In genomic region chr2:158718816-158719549, GRCm38 (mm10) we compare ENCODE assay signal across 10 mouse cellular contexts. TPM values are rescaled to one million over a fixed set of nuclear protein-coding genes. Genes with fewer than 3 reads are reported as not detected.
DNase-seq lines count a peak whose midpoint lies in the region; ATAC-seq and TF ChIP-seq lines count a peak whose summit lies in the region.
"Had no signal": no experiment of that assay in that cellular context is flagged by ENCODE, and none has a peak within 500 bp of the region (broad histone marks: within the 10 kb centered on the region; RNA-seq: fewer than 3 reads in every experiment).

No protein-coding gene starts in this region.

- H3K27me3 ChIP-seq in thymus, adult 2 months (ENCODE audit: control insufficient read depth, insufficient read depth, low read length): no peaks in the 10 kb centered on the region
- H3K27me3 ChIP-seq in hindbrain, embryonic 13.5 days: no peaks in the 10 kb centered on the region
- H3K27me3 ChIP-seq: neural tube, embryonic 12.5 days had no signal

- H3K9me3 ChIP-seq in hindbrain, embryonic 13.5 days: no peaks in the 10 kb centered on the region
- H3K9me3 ChIP-seq: neural tube, embryonic 12.5 days had no signal

- H3K36me3 ChIP-seq in thymus, adult 2 months (ENCODE audit: control insufficient read depth, insufficient read depth, low read length): peaks cover 3% of the 10 kb centered on the region; the same call in 1 of the 2 replicates
- no peaks in the 10 kb centered on the region for H3K36me3 ChIP-seq in hindbrain, embryonic 13.5 days
- H3K36me3 ChIP-seq: neural tube, embryonic 12.5 days had no signal

- H3K9ac ChIP-seq in hindbrain, embryonic 13.5 days: no peak overlapping the region
- H3K9ac ChIP-seq: neural tube, embryonic 12.5 days had no signal

- peak; percentile 54; the same call in 1 of the 2 replicates for TF ChIP-seq POLR2A in thymus, adult 2 months (IDR thresholded peaks at IDR 0.05; ENCODE audit: control insufficient read depth, extremely low read depth, insufficient read depth, low read length, poor library complexity)

- WGBS in thymus, adult 2 months: 9% methylated on average over 12 of the region's 12 CpGs
- 89% methylated on average over 12 of the region's 12 CpGs for WGBS in hindbrain, embryonic 13.5 days

- peak; percentile 55 for DNase-seq in gastrocnemius, postnatal 25 days
- DNase-seq in gastrocnemius, adult 18-20 months (ENCODE audit: low spot score): no peak
- peak; percentile 97 for DNase-seq in induced T-regulatory cell, adult 2 months (ENCODE audit: low read depth)
- DNase-seq in thymus, adult 2 months: peak; percentile 93
- DNase-seq in adipocyte (ENCODE audit: low spot score): no peak
- no peak for DNase-seq in right cerebral cortex, adult 2 months (ENCODE audit: low spot score in 2 of 2)
- DNase-seq: cerebellum, adult 18-20 months had no signal

- peak overlapping the region; percentile 98 for H3K27ac ChIP-seq in thymus, adult 2 months (ENCODE audit: control insufficient read depth, insufficient read depth, low read length)
- H3K27ac ChIP-seq in hindbrain, embryonic 13.5 days: no peak overlapping the region
- H3K27ac ChIP-seq: neural tube, embryonic 12.5 days had no signal

- H3K4me2 ChIP-seq in hindbrain, embryonic 13.5 days: no peak overlapping the region
- H3K4me2 ChIP-seq: neural tube, embryonic 12.5 days had no signal

- no peak overlapping the region for H3K4me3 ChIP-seq in thymus, adult 2 months (ENCODE audit: control insufficient read depth, insufficient read depth, low read length)
- no peak overlapping the region for H3K4me3 ChIP-seq in hindbrain, embryonic 13.5 days
- H3K4me3 ChIP-seq: neural tube, embryonic 12.5 days had no signal

- no peak for TF ChIP-seq CTCF in thymus, adult 2 months (IDR thresholded peaks at IDR 0.05; ENCODE audit: borderline replicate concordance, control insufficient read depth, extremely low read depth, insufficient read depth, low read length, poor library complexity)

- peaks cover 85% of the 10 kb centered on the region for H3K4me1 ChIP-seq in thymus, adult 2 months (replicated peaks; ENCODE audit: control insufficient read depth, insufficient read depth, low read length)
- H3K4me1 ChIP-seq in hindbrain, embryonic 13.5 days (replicated peaks): peaks cover 28% of the 10 kb centered on the region

- ATAC-seq in monocyte, adult 5-6 weeks (replicated peaks; ENCODE audit: insufficient number of reproducible peaks, low FRiP score, low TSS enrichment, poor library complexity, severe bottlenecking): peak; percentile 62
- ATAC-seq in hindbrain, embryonic 13.5 days (ENCODE audit: low FRiP score): no peak

RNA-seq across cellular contexts. Expression of gene Fam83d, which starts 48.9 kb away (rescaled TPM):
- 1 to 10 TPM; 1.2 to 2.3 TPM for total RNA-seq in gastrocnemius, postnatal 25 days (2021)
- total RNA-seq in gastrocnemius, adult 18-20 months (2021): 1 to 10 TPM; 2.0 to 4.1 TPM
- total RNA-seq in monocyte, adult 5-6 weeks (2017): 1.9 to 2.2 TPM in 2 of 3 replicates, not detected in the other
- polyA plus RNA-seq in thymus, adult 2 months (2012; rRNA removed): 26.2 and 32.5 TPM in 2 replicates
- 9.7 and 11.0 TPM in 2 replicates for polyA plus RNA-seq in hindbrain, embryonic 13.5 days (2015; fragmentation: Nextera tagmentation; extraction: Ambion mirVana)

RNA-seq across cellular contexts. Expression of gene Ppp1r16b, which starts 53.8 kb away (rescaled TPM):
- total RNA-seq in gastrocnemius, postnatal 25 days (2021): 1 to 10 TPM; 4.8 to 5.2 TPM
- 1 to 10 TPM; 2.3 to 4.4 TPM for total RNA-seq in gastrocnemius, adult 18-20 months (2021)
- total RNA-seq in monocyte, adult 5-6 weeks (2017): 16.0 to 28.4 TPM (median 16.3 TPM) in 3 replicates
- polyA plus RNA-seq in thymus, adult 2 months (2012; rRNA removed): 55.8 and 61.4 TPM in 2 replicates
- polyA plus RNA-seq in hindbrain, embryonic 13.5 days (2015; fragmentation: Nextera tagmentation; extraction: Ambion mirVana): 8.0 and 8.5 TPM in 2 replicates

Comparison
In these comparisons a context has a peak if more than half of its experiments do, and no peak if none do; other contexts are left out.
1. DNase-seq: peak in gastrocnemius, postnatal 25 days (single experiment), induced T-regulatory cell, adult 2 months (single experiment) and thymus, adult 2 months (single experiment); none in gastrocnemius, adult 18-20 months (single experiment), adipocyte (single experiment) and right cerebral cortex, adult 2 months (0 of 2).